Mouse (Mus musculus): ENCODE measurements around the gene Gipc1.

Gene Gipc1

GRCm38 (mm10) chr8:83652030-83652743 is at the start of gene Gipc1:
TSS of gene Gipc1 (plus strand) at chr8:83652677.
- DNase-seq (ENCODE audit: low spot score): peak; percentile 99

- peak; percentile 99 for DNase-seq (ENCODE audit: low spot score)
Observed at GRCm38 (mm10) chr8:83607661-83608397, 44.6 kb upstream of the Gipc1 start, which contains the start of the genes Tecr and Dnajb1. TSS of gene Tecr (minus strand) at chr8:83607971. TSS of gene Dnajb1 (plus strand) at chr8:83608193.

GRCm38 (mm10) chr8:83608398-83608829 is 44.1 kb upstream of the Gipc1 start:
- DNase-seq (ENCODE audit: low spot score): peak; percentile 86

GRCm38 (mm10) chr8:83609086-83609485 is 43.4 kb upstream of the Gipc1 start:
- peak; percentile 39 for DNase-seq (ENCODE audit: low spot score)

- no peak for DNase-seq (ENCODE audit: low spot score)
Observed at GRCm38 (mm10) chr8:83609547-83610180, 42.8 kb upstream of the Gipc1 start.

- no peak for DNase-seq (ENCODE audit: low spot score)
Observed at GRCm38 (mm10) chr8:83611921-83612320, 40.6 kb upstream of the Gipc1 start.

GRCm38 (mm10) chr8:83613695-83614094 is 38.8 kb upstream of the Gipc1 start:
- DNase-seq (ENCODE audit: low spot score): no peak

- DNase-seq (ENCODE audit: low spot score): no peak
Observed at GRCm38 (mm10) chr8:83616625-83617024, 35.9 kb upstream of the Gipc1 start.

GRCm38 (mm10) chr8:83617111-83617510 is 35.4 kb upstream of the Gipc1 start:
- DNase-seq (ENCODE audit: low spot score): no peak

GRCm38 (mm10) chr8:83618566-83618965 is 33.9 kb upstream of the Gipc1 start:
- DNase-seq (ENCODE audit: low spot score): no peak

- DNase-seq (ENCODE audit: low spot score): no peak
Observed at GRCm38 (mm10) chr8:83619568-83620285, 32.8 kb upstream of the Gipc1 start.

GRCm38 (mm10) chr8:83621691-83622388 is 30.6 kb upstream of the Gipc1 start:
- DNase-seq (ENCODE audit: low spot score): no peak

GRCm38 (mm10) chr8:83622389-83622989 is 30.0 kb upstream of the Gipc1 start:
- DNase-seq (ENCODE audit: low spot score): peak; percentile 77

GRCm38 (mm10) chr8:83623549-83623948 is 28.9 kb upstream of the Gipc1 start:
- DNase-seq (ENCODE audit: low spot score): no peak

GRCm38 (mm10) chr8:83624739-83625138 is 27.7 kb upstream of the Gipc1 start:
- DNase-seq (ENCODE audit: low spot score): no peak

GRCm38 (mm10) chr8:83625676-83626299 is 26.7 kb upstream of the Gipc1 start:
- DNase-seq (ENCODE audit: low spot score): no peak

GRCm38 (mm10) chr8:83632083-83632707 is 20.3 kb upstream of the Gipc1 start:
- no peak for DNase-seq (ENCODE audit: low spot score)

- DNase-seq (ENCODE audit: low spot score): peak; percentile 47
Observed at GRCm38 (mm10) chr8:83638856-83639255, 13.6 kb upstream of the Gipc1 start.

GRCm38 (mm10) chr8:83639649-83640048 is 12.8 kb upstream of the Gipc1 start:
- no peak for DNase-seq (ENCODE audit: low spot score)

GRCm38 (mm10) chr8:83647511-83647910 is 5.0 kb upstream of the Gipc1 start:
- no peak for DNase-seq (ENCODE audit: low spot score)
